Mouse (Mus musculus) midbrain, postnatal 0 days (tissue): ENCODE data around the gene Dyrk1b. TPM values are rescaled to one million over a fixed set of nuclear protein-coding genes. Genes with fewer than 3 reads are reported as not detected.
"Not testable (repeated sequence)": the region's sequence is repeated elsewhere in the genome, so short reads cannot be mapped to it uniquely, and the experiment has no call there.

Experiments
- ATAC-seq: fragments of 200-750 bp; cut with Nextera tagmentation; 2 replicates; pipeline ENCODE4 v1.8.0; 2017; ENCODE audit warnings: moderate number of reproducible peaks, mild to moderate bottlenecking, moderate TSS enrichment, moderate library complexity; ENCODE audit not compliant: low FRiP score
- DNase-seq: peaks from one replicate; pipeline ENCODE4 v3.0.0-alpha.2; 2015; ENCODE audit warnings: low spot score
- H3K27ac ChIP-seq: fragments of 300-500 bp; sonication (generic); 2 replicates; pipeline ENCODE4 v1.5.1; 2014; ENCODE audit warnings: low read depth, mild to moderate bottlenecking, low read length, mixed read lengths
- H3K27me3 ChIP-seq: fragments of 300-500 bp; sonication (generic); 2 replicates; pipeline ENCODE4 v1.6.1; 2014; ENCODE audit warnings: low read length, control low read depth, mixed read lengths; ENCODE audit not compliant: insufficient read depth
- H3K36me3 ChIP-seq: fragments of 300-500 bp; sonication (generic); 2 replicates; pipeline ENCODE4 v1.6.1; 2014; ENCODE audit warnings: low read length, control low read depth, mixed read lengths; ENCODE audit not compliant: insufficient read depth
- H3K4me1 ChIP-seq: fragments of 300-500 bp; sonication (generic); 2 replicates; pipeline ENCODE4 v1.6.1; 2014; ENCODE audit warnings: mild to moderate bottlenecking, control low read depth, antibody characterized with exemption, low read length, mixed read lengths; ENCODE audit not compliant: insufficient read depth
- H3K4me2 ChIP-seq: fragments of 300-500 bp; sonication (generic); 2 replicates; pipeline ENCODE4 v1.6.1; 2014; ENCODE audit warnings: low read depth, mild to moderate bottlenecking, low read length, mixed read lengths; ENCODE audit not compliant: poor library complexity, severe bottlenecking
- H3K4me3 ChIP-seq: fragments of 300-500 bp; sonication (generic); 2 replicates; pipeline ENCODE4 v1.5.1; 2014; ENCODE audit warnings: low read depth, mild to moderate bottlenecking, low read length, moderate library complexity
- H3K9ac ChIP-seq: fragments of 300-500 bp; sonication (generic); replicated peaks from 2 replicates; pipeline ENCODE4 v1.6.1; 2014; ENCODE audit warnings: mild to moderate bottlenecking, low read length, moderate library complexity, mixed read lengths; ENCODE audit not compliant: poor library complexity, severe bottlenecking
- H3K9me3 ChIP-seq: fragments of 300-500 bp; sonication (generic); 2 replicates; pipeline ENCODE4 v1.6.1; 2016; ENCODE audit warnings: low read length, control low read depth
- CTCF ChIP-seq: IDR thresholded peaks from 2 replicates; pipeline ENCODE4 v1.5.1; 2016; ENCODE audit warnings: antibody characterized with exemption, mild to moderate bottlenecking
- WGBS: fragments of 180-500 bp; shearing (Covaris S2); extraction: QIAGEN DNeasy Blood & Tissue Kit; methylation state at CpG from one replicate; pipeline ENCODE4 v1.1.7; 2014; 5-methylcytosine and 5-hydroxymethylcytosine counted together
- polyA plus RNA-seq: library from polyadenylated mRNA; unstranded; fragments of >200 nt; fragmentation: Nextera tagmentation; extraction: Ambion mirVana; gene quantifications from 2 replicates; pipeline ENCODE4 v1.2.1, GENCODE M21; 2015
- total RNA-seq: library from RNA; depleted of rRNA; stranded (reverse); fragments of >200 nt; gene quantifications from 2 replicates; pipeline ENCODE4 v1.2.3, GENCODE M21; 2014; rRNA removed

Dyrk1b gene
- total RNA-seq: 28.8 and 33.3 TPM in 2 replicates
- polyA plus RNA-seq: 8.0 TPM in 2 replicates

GRCm38 (mm10) chr7:28179228-28179627 lies at the start of gene Dyrk1b:
Dyrk1b (plus strand) TSS chr7:28179469.
- H3K27ac ChIP-seq: peak within 1 kb of the TSS; percentile 94
- H3K36me3 ChIP-seq: peaks cover 56% of the 10 kb centered on the region
- H3K27me3 ChIP-seq: no peaks in the 10 kb centered on the region
- H3K9ac ChIP-seq: peak within 1 kb of the TSS; percentile 92
- H3K4me2 ChIP-seq: peak within 1 kb of the TSS; percentile 79
- ATAC-seq: peak; percentile 93
- under 1% methylated on average over 25 of the region's 25 CpGs for WGBS
- H3K4me1 ChIP-seq: no peaks in the 10 kb centered on the region; the same call in 1 of the 2 replicates
- peak; percentile 99 for DNase-seq
- peak within 1 kb of the TSS; percentile 81 for H3K4me3 ChIP-seq
- H3K9me3 ChIP-seq: no peaks in the 10 kb centered on the region
- no peak for TF ChIP-seq CTCF

DNA sequence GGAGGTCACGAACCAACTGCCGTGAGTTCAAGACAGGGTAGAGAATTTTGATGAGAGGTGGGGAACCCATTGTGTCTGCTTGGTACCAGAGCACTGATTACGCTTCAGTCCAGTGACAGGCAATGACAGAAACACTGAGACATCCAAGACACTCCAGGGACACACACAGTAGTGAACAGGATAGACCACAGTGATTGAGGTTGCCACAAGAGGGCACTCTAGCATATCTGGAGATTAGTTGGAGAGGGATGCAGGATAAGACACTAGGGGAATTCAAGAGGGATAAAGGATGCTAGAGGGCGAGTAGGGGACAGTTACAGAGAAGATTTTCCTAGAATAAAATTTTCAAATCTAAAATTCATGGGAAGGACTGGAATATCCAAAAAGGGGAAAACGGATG lies 41.7 kb upstream of the Dyrk1b start:
- Histone ChIP-seq H3K27me3 (no peaks in the 10 kb centered on the region), H3K27ac (no peak overlapping the region), H3K9me3 (no peaks in the 10 kb centered on the region), H3K4me1 (no peaks in the 10 kb centered on the region), H3K4me2 (no peak overlapping the region), H3K4me3 (no peak overlapping the region), H3K9ac (no peak overlapping the region), H3K36me3 (no peaks in the 10 kb centered on the region)
- peak; percentile 78 for TF ChIP-seq CTCF
- ATAC-seq (no peak), DNase-seq (peak; percentile 50)
- 58% methylated on average over 5 of the region's 5 CpGs for WGBS

GRCm38 (mm10) chr7:28148263-28148662 lies 31.0 kb upstream of the Dyrk1b start:
- Histone ChIP-seq H3K4me1 (no peaks in the 10 kb centered on the region), H3K4me2 (no peak overlapping the region), H3K9me3 (no peaks in the 10 kb centered on the region), H3K27me3 (peaks cover 3% of the 10 kb centered on the region; the same call in 1 of the 2 replicates), H3K9ac (no peak overlapping the region), H3K36me3 (no peaks in the 10 kb centered on the region), H3K4me3 (no peak overlapping the region), H3K27ac (no peak overlapping the region)
- peak; percentile 77 for TF ChIP-seq CTCF
- ATAC-seq (0 out of 2 replicates have a peak, but pooled peaks have one; percentile 16), DNase-seq (peak; percentile 61)
- 15% methylated on average over 3 of the region's 3 CpGs for WGBS

DNA sequence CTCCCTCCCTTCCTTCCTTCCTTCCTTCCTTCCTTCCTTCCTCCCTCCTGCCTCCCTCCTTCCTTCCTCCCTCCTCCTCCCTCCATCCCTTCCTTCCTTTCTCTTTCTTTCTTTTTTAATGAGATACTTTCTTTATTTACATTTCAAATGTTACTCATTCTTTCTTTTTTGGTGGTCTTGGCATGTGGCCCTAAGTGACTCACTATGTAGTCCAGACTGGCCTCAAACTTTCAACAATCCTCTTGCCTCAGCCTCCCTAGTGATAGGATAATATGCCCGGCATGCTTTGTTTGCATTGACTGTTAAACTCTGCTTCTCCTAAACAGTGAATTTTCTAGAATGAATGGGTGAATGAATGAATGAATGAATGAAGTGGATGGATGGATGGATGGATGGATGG lies 29.4 kb upstream of the Dyrk1b start:
- WGBS: 92% methylated on average over 1 of the region's 1 CpGs
- TF ChIP-seq CTCF: no peak

DNA sequence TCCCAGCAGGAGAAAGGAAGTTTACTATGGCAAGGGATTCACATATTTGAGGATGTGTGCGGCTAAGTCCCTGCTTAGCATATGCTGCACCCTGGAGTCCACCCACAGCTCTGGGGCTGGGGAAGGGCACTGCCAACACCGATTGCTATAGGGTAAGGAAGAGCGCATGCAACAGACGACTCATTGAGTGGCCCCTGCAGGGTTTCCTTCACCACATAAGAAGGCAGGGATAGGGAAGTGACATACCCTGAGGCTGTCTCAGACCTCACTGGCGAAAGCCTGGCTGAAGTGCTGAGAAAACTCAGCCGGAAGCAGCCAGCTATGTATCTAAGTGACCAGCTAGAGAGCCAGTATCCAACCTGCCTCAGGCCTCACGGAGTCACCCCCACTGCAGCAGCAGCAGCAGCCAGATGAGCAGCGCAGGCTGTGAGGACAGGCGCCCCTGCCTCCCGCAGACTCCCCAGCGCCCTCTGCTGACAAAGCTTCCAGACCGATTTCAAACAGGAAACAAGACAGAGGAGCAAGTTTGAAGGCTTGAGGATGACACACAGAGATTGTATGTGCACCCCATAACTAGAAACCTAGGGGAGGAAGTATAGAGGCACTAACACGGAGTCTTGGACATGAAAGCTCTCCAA lies 27.6 kb upstream of the Dyrk1b start:
- Histone ChIP-seq H3K9me3 (no peaks in the 10 kb centered on the region), H3K27ac (no peak overlapping the region), H3K27me3 (peaks cover 3% of the 10 kb centered on the region; the same call in 1 of the 2 replicates), H3K36me3 (no peaks in the 10 kb centered on the region), H3K4me3 (no peak overlapping the region), H3K4me1 (no peaks in the 10 kb centered on the region), H3K4me2 (no peak overlapping the region), H3K9ac (no peak overlapping the region)
- ATAC-seq (no peak), DNase-seq (peak; percentile 14)
- TF ChIP-seq CTCF: peak; percentile 73
- whole genome bisulfite sequencing: 12% methylated on average over 13 of the region's 13 CpGs

More for the DNA sequence above, 29.4 kb upstream of the Dyrk1b start:
- no peak overlapping the region for H3K4me2 ChIP-seq
- ATAC-seq: no peak
- no peaks in the 10 kb centered on the region for H3K36me3 ChIP-seq
- peaks cover 3% of the 10 kb centered on the region; the same call in 1 of the 2 replicates for H3K27me3 ChIP-seq
- DNase-seq: no peak
- H3K27ac ChIP-seq: no peak overlapping the region
- H3K4me3 ChIP-seq: no peak overlapping the region
- H3K9me3 ChIP-seq: no peaks in the 10 kb centered on the region
- H3K9ac ChIP-seq: no peak overlapping the region
- H3K4me1 ChIP-seq: no peaks in the 10 kb centered on the region

DNA sequence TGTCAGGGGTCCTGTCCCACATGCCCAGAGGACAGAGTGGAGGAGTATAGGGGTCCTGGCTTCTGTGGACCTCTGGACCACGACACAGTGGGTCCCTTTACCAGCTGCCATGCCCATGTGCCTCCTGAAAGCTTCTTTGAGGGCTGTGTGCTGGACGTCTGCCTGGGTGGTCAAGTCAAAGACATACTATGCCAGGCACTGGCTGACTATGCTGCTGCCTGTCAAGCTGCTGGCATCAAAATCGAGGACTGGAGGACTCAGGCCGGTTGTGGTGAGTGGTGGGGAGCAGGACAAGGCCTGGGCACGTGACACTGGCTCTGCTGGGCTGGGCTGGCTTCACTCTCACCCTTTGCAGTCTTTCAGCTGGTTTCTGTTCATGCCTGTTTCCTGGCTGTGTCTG lies 25.7 kb upstream of the Dyrk1b start:
- H3K36me3 ChIP-seq, H3K9me3 ChIP-seq, H3K27ac ChIP-seq, H3K4me1 ChIP-seq, H3K27me3 ChIP-seq, H3K4me3 ChIP-seq, H3K4me2 ChIP-seq, H3K9ac ChIP-seq: not testable (repeated sequence)
- WGBS: 31% methylated on average over 4 of the region's 5 CpGs
- ATAC-seq: peak; percentile 63; the same call in 1 of the 2 replicates
- DNase-seq: peak; percentile 49
